Mouse (Mus musculus) midbrain, embryonic 12.5 days (tissue): ENCODE results near the gene Rasa2. TPM values are rescaled to one million over a fixed set of nuclear protein-coding genes. Genes with fewer than 3 reads are reported as not detected.

ENCODE experiments used
- ATAC-seq: fragments of 200-750 bp; cut with Nextera tagmentation; 2 replicates; pipeline ENCODE4 v1.8.0; 2017; ENCODE audit warnings: low read depth, moderate TSS enrichment, moderate library complexity; ENCODE audit not compliant: low FRiP score
- H3K27ac ChIP-seq: fragments of 300-500 bp; sonication (generic); replicated peaks from 2 replicates; pipeline ENCODE4 v1.5.1; 2016; ENCODE audit warnings: mild to moderate bottlenecking
- H3K27me3 ChIP-seq: fragments of 300-500 bp; sonication (generic); 2 replicates; pipeline ENCODE4 v1.6.1; 2016; ENCODE audit warnings: mild to moderate bottlenecking
- H3K36me3 ChIP-seq: fragments of 300-500 bp; sonication (generic); 2 replicates; pipeline ENCODE4 v1.6.1; 2016
- H3K4me1 ChIP-seq: fragments of 300-500 bp; sonication (generic); 2 replicates; pipeline ENCODE4 v1.6.1; 2016
- H3K4me2 ChIP-seq: fragments of 300-500 bp; sonication (generic); replicated peaks from 2 replicates; pipeline ENCODE4 v1.6.1; 2016; ENCODE audit warnings: mild to moderate bottlenecking, moderate library complexity
- H3K4me3 ChIP-seq: fragments of 300-500 bp; sonication (generic); 2 replicates; pipeline ENCODE4 v1.5.1; 2016; ENCODE audit warnings: mild to moderate bottlenecking
- H3K9ac ChIP-seq: fragments of 300-500 bp; sonication (generic); replicated peaks from 2 replicates; pipeline ENCODE4 v1.6.1; 2016; ENCODE audit warnings: mild to moderate bottlenecking, moderate library complexity
- H3K9me3 ChIP-seq: fragments of 300-500 bp; sonication (generic); 2 replicates; pipeline ENCODE4 v1.6.1; 2016; ENCODE audit warnings: mild to moderate bottlenecking
- WGBS: fragments of 180-500 bp; shearing (Covaris S2); methylation state at CpG from one replicate; pipeline ENCODE4 v1.1.7; 2016; 5-methylcytosine and 5-hydroxymethylcytosine counted together
- polyA plus RNA-seq: library from polyadenylated mRNA; unstranded; fragments of >200 nt; fragmentation: Nextera tagmentation; extraction: Ambion mirVana; gene quantifications from 2 replicates; pipeline ENCODE4 v1.2.1, GENCODE M21; 2016

The Rasa2 gene
- polyA plus RNA-seq, 1 experiment from 2014 or later: 16.4 TPM

GRCm38 (mm10) chr9:96618448-96619176 is 12.8 kb downstream of the Rasa2 start:
- 92% methylated on average over 4 of the region's 4 CpGs for WGBS
- no peak for ATAC-seq
- Histone ChIP-seq H3K4me1 (no peaks in the 10 kb centered on the region), H3K4me2 (no peak overlapping the region), H3K9ac (no peak overlapping the region), H3K27me3 (no peaks in the 10 kb centered on the region), H3K36me3 (no peaks in the 10 kb centered on the region), H3K4me3 (no peak overlapping the region), H3K9me3 (no peaks in the 10 kb centered on the region), H3K27ac (no peak overlapping the region)

GRCm38 (mm10) chr9:96612297-96612696 is 19.1 kb downstream of the Rasa2 start:
- no peak overlapping the region for H3K9ac ChIP-seq
- H3K4me1 ChIP-seq: 0 out of 2 replicates have a peak, but pooled peaks cover 3% of the 10 kb centered on the region
- H3K36me3 ChIP-seq: peaks cover 10% of the 10 kb centered on the region
- no peak overlapping the region for H3K4me2 ChIP-seq
- ATAC-seq: no peak
- no peak overlapping the region for H3K27ac ChIP-seq
- 91% methylated on average over 3 of the region's 3 CpGs for WGBS
- H3K27me3 ChIP-seq: no peaks in the 10 kb centered on the region
- 0 out of 2 replicates have a peak, but pooled peaks cover 5% of the 10 kb centered on the region for H3K9me3 ChIP-seq
- no peak overlapping the region for H3K4me3 ChIP-seq

- Histone ChIP-seq H3K27ac (no peak overlapping the region), H3K9me3 (peaks cover 10% of the 10 kb centered on the region; the same call in 1 of the 2 replicates), H3K9ac (no peak overlapping the region), H3K36me3 (peaks cover 15% of the 10 kb centered on the region), H3K27me3 (no peaks in the 10 kb centered on the region), H3K4me1 (0 out of 2 replicates have a peak, but pooled peaks cover 3% of the 10 kb centered on the region), H3K4me2 (no peak overlapping the region), H3K4me3 (no peak overlapping the region)
- ATAC-seq: no peak
- 58% methylated on average over 8 of the region's 8 CpGs for WGBS
Observed at GRCm38 (mm10) chr9:96611693-96612293, 19.6 kb downstream of the Rasa2 start.

GRCm38 (mm10) chr9:96610813-96611212 is 20.6 kb downstream of the Rasa2 start:
- 88% methylated on average over 2 of the region's 2 CpGs for WGBS
- Histone ChIP-seq H3K4me3 (no peak overlapping the region), H3K9me3 (peaks cover 13% of the 10 kb centered on the region; the same call in 1 of the 2 replicates), H3K36me3 (peaks cover 18% of the 10 kb centered on the region), H3K4me2 (no peak overlapping the region), H3K4me1 (0 out of 2 replicates have a peak, but pooled peaks cover 3% of the 10 kb centered on the region), H3K27me3 (no peaks in the 10 kb centered on the region), H3K27ac (no peak overlapping the region), H3K9ac (no peak overlapping the region)
- ATAC-seq: no peak

GRCm38 (mm10) chr9:96603416-96603815 is 28.0 kb downstream of the Rasa2 start:
- no peak overlapping the region for H3K4me2 ChIP-seq
- ATAC-seq: no peak
- H3K27ac ChIP-seq: no peak overlapping the region
- H3K27me3 ChIP-seq: no peaks in the 10 kb centered on the region
- peaks cover 13% of the 10 kb centered on the region; the same call in 1 of the 2 replicates for H3K9me3 ChIP-seq
- no peak overlapping the region for H3K9ac ChIP-seq
- H3K4me3 ChIP-seq: no peak overlapping the region
- peaks cover 21% of the 10 kb centered on the region for H3K36me3 ChIP-seq
- WGBS: 20% methylated on average over 6 of the region's 6 CpGs
- H3K4me1 ChIP-seq: no peaks in the 10 kb centered on the region

GRCm38 (mm10) chr9:96597899-96598298 is 33.5 kb downstream of the Rasa2 start:
- Histone ChIP-seq H3K4me2 (no peak overlapping the region), H3K27ac (no peak overlapping the region), H3K4me1 (no peaks in the 10 kb centered on the region), H3K9me3 (no peaks in the 10 kb centered on the region), H3K27me3 (no peaks in the 10 kb centered on the region), H3K36me3 (peaks cover 4% of the 10 kb centered on the region), H3K4me3 (no peak overlapping the region), H3K9ac (no peak overlapping the region)
- WGBS: 86% methylated on average over 1 of the region's 1 CpGs
- ATAC-seq: no peak

GRCm38 (mm10) chr9:96592670-96593600 is 38.5 kb downstream of the Rasa2 start:
- ATAC-seq: no peak
- no peak overlapping the region for H3K27ac ChIP-seq
- H3K4me2 ChIP-seq: no peak overlapping the region
- no peak overlapping the region for H3K4me3 ChIP-seq
- no peaks in the 10 kb centered on the region for H3K9me3 ChIP-seq
- H3K27me3 ChIP-seq: no peaks in the 10 kb centered on the region
- H3K4me1 ChIP-seq: no peaks in the 10 kb centered on the region
- 0 out of 2 replicates have a peak, but pooled peaks cover 14% of the 10 kb centered on the region for H3K36me3 ChIP-seq
- 94% methylated on average over 11 of the region's 11 CpGs for WGBS
- H3K9ac ChIP-seq: no peak overlapping the region

GRCm38 (mm10) chr9:96589346-96589745 is 42.1 kb downstream of the Rasa2 start:
- Histone ChIP-seq H3K9ac (no peak overlapping the region), H3K27ac (no peak overlapping the region), H3K27me3 (no peaks in the 10 kb centered on the region), H3K9me3 (no peaks in the 10 kb centered on the region), H3K4me1 (no peaks in the 10 kb centered on the region), H3K4me3 (no peak overlapping the region), H3K4me2 (no peak overlapping the region), H3K36me3 (0 out of 2 replicates have a peak, but pooled peaks cover 14% of the 10 kb centered on the region)
- 97% methylated on average over 5 of the region's 5 CpGs for WGBS
- ATAC-seq: no peak

GRCm38 (mm10) chr9:96583496-96583895 is 47.9 kb downstream of the Rasa2 start:
- ATAC-seq: no peak
- Histone ChIP-seq H3K9me3 (no peaks in the 10 kb centered on the region), H3K4me2 (no peak overlapping the region), H3K4me3 (no peak overlapping the region), H3K27ac (no peak overlapping the region), H3K36me3 (0 out of 2 replicates have a peak, but pooled peaks cover 3% of the 10 kb centered on the region), H3K9ac (no peak overlapping the region), H3K4me1 (no peaks in the 10 kb centered on the region), H3K27me3 (no peaks in the 10 kb centered on the region)
- WGBS: 93% methylated on average over 2 of the region's 2 CpGs

GRCm38 (mm10) chr9:96583076-96583475 is 48.3 kb downstream of the Rasa2 start:
- WGBS: 85% methylated on average over 2 of the region's 2 CpGs

GRCm38 (mm10) chr9:96578190-96578589 is 53.2 kb downstream of the Rasa2 start:
- H3K4me3 ChIP-seq: no peak overlapping the region
- H3K27ac ChIP-seq: no peak overlapping the region
- ATAC-seq: no peak
- no peak overlapping the region for H3K4me2 ChIP-seq
- no peak overlapping the region for H3K9ac ChIP-seq
- 90% methylated on average over 4 of the region's 4 CpGs for WGBS
- H3K27me3 ChIP-seq: no peaks in the 10 kb centered on the region
- H3K36me3 ChIP-seq: 0 out of 2 replicates have a peak, but pooled peaks cover 3% of the 10 kb centered on the region
- no peaks in the 10 kb centered on the region for H3K9me3 ChIP-seq
- no peaks in the 10 kb centered on the region for H3K4me1 ChIP-seq

More at GRCm38 (mm10) chr9:96583076-96583475, 48.3 kb downstream of the Rasa2 start:
- H3K4me1 ChIP-seq: no peaks in the 10 kb centered on the region
- ATAC-seq: no peak
- H3K36me3 ChIP-seq: 0 out of 2 replicates have a peak, but pooled peaks cover 3% of the 10 kb centered on the region
- H3K4me3 ChIP-seq: no peak overlapping the region
- no peak overlapping the region for H3K9ac ChIP-seq
- H3K4me2 ChIP-seq: no peak overlapping the region
- no peaks in the 10 kb centered on the region for H3K9me3 ChIP-seq
- no peaks in the 10 kb centered on the region for H3K27me3 ChIP-seq
- H3K27ac ChIP-seq: no peak overlapping the region
